Mouse (Mus musculus) ES-Bruce4 (cell line): ENCODE results near the gene Slc39a10. TPM values are rescaled to one million over a fixed set of nuclear protein-coding genes. Genes with fewer than 3 reads are reported as not detected.
"Not testable (repeated sequence)": the region's sequence is repeated elsewhere in the genome, so short reads cannot be mapped to it uniquely, and the experiment has no call there.

ENCODE experiments used
- H3K27ac ChIP-seq: 2 replicates; pipeline ENCODE4 v1.5.1; 2012; ENCODE audit warnings: low read length, inconsistent platforms; ENCODE audit not compliant: insufficient read depth
- H3K27me3 ChIP-seq: 2 replicates; pipeline ENCODE4 v1.6.1; 2012; ENCODE audit warnings: mild to moderate bottlenecking, low read length, inconsistent platforms; ENCODE audit not compliant: control insufficient read depth, poor library complexity, insufficient read depth, severe bottlenecking
- H3K36me3 ChIP-seq: 2 replicates; pipeline ENCODE4 v1.6.1; 2012; ENCODE audit warnings: inconsistent platforms, mild to moderate bottlenecking, low read length, moderate library complexity; ENCODE audit not compliant: control insufficient read depth, poor library complexity, insufficient read depth, severe bottlenecking
- H3K4me1 ChIP-seq: one replicate; pipeline ENCODE4 v1.8.1; 2011; ENCODE audit warnings: low read length; ENCODE audit not compliant: control insufficient read depth, insufficient read depth
- H3K4me3 ChIP-seq: 2 replicates; pipeline ENCODE4 v1.5.1; 2011; ENCODE audit warnings: low read depth, mild to moderate bottlenecking, low read length
- H3K9ac ChIP-seq: 2 replicates; pipeline ENCODE4 v1.6.1; 2012; ENCODE audit warnings: low read depth, mild to moderate bottlenecking, inconsistent platforms; ENCODE audit not compliant: poor library complexity, severe bottlenecking
- H3K9me3 ChIP-seq: replicated peaks from 2 replicates; pipeline ENCODE4 v1.6.1; 2012; ENCODE audit warnings: mild to moderate bottlenecking, low read length, inconsistent platforms; ENCODE audit not compliant: control insufficient read depth, poor library complexity, insufficient read depth, severe bottlenecking
- CTCF ChIP-seq: IDR thresholded peaks from one replicate; pipeline ENCODE4 v1.8.1; 2011; ENCODE audit warnings: low read depth, low read length
- EP300 ChIP-seq: IDR thresholded peaks from 2 replicates; pipeline ENCODE4 v1.6.1; 2011; ENCODE audit warnings: low read depth, low read length; ENCODE audit not compliant: insufficient read depth
- POLR2A ChIP-seq: IDR thresholded peaks from one replicate; pipeline ENCODE4 v1.8.1; 2011; ENCODE audit warnings: low read length; ENCODE audit not compliant: insufficient read depth
- polyA plus RNA-seq: library from polyadenylated mRNA; stranded (reverse); fragments of >200 nt; gene quantifications from 2 replicates; pipeline ENCODE4 v1.2.4, GENCODE M21; 2011; ENCODE audit warnings: low read depth; ENCODE audit not compliant: missing spikeins, insufficient read depth, insufficient read length

Gene Slc39a10
- polyA plus RNA-seq, 1 experiment, result 65.6 TPM

- Histone ChIP-seq H3K9ac (no peak overlapping the region), H3K27ac (no peak overlapping the region), H3K4me3 (no peak overlapping the region), H3K9me3 (no peaks in the 10 kb centered on the region), H3K4me1 (no peaks in the 10 kb centered on the region), H3K27me3 (no peaks in the 10 kb centered on the region), H3K36me3 (peaks cover 5% of the 10 kb centered on the region)
- TF ChIP-seq POLR2A (no peak), CTCF (no peak), EP300 (no peak)
Observed at GRCm38 (mm10) chr1:46805074-46805473, 87.6 kb downstream of the Slc39a10 start.

- H3K9ac ChIP-seq, H3K36me3 ChIP-seq, H3K4me3 ChIP-seq, H3K4me1 ChIP-seq, H3K27ac ChIP-seq, H3K27me3 ChIP-seq, H3K9me3 ChIP-seq: not testable (repeated sequence)
Observed at GRCm38 (mm10) chr1:46782227-46782626, 110.4 kb downstream of the Slc39a10 start.

- H3K9me3 ChIP-seq, H3K27me3 ChIP-seq, H3K9ac ChIP-seq, H3K36me3 ChIP-seq, H3K27ac ChIP-seq, H3K4me3 ChIP-seq, H3K4me1 ChIP-seq: not testable (repeated sequence)
Observed at GRCm38 (mm10) chr1:46770077-46770695, 122.5 kb downstream of the Slc39a10 start.

GRCm38 (mm10) chr1:46769318-46769717 is 123.3 kb downstream of the Slc39a10 start:
- not testable (repeated sequence) for H3K4me3 ChIP-seq, H3K4me1 ChIP-seq, H3K27ac ChIP-seq, H3K36me3 ChIP-seq, H3K9ac ChIP-seq, H3K27me3 ChIP-seq, H3K9me3 ChIP-seq
- peak; percentile 6 for TF ChIP-seq CTCF

GRCm38 (mm10) chr1:46764600-46764999 is 128.1 kb downstream of the Slc39a10 start:
- H3K9ac ChIP-seq, H3K9me3 ChIP-seq, H3K4me3 ChIP-seq, H3K36me3 ChIP-seq, H3K27me3 ChIP-seq, H3K4me1 ChIP-seq, H3K27ac ChIP-seq: not testable (repeated sequence)
